Mouse (Mus musculus) testis, adult 2 months (tissue): ENCODE data around the gene Ptrh2.

Experiments
- CTCF ChIP-seq: fragments of 200-500 bp; IDR thresholded peaks from 2 replicates; pipeline ENCODE4 v1.5.1; 2012; ENCODE audit warnings: low read depth, mild to moderate bottlenecking, inconsistent platforms, low read length, moderate library complexity; ENCODE audit not compliant: control insufficient read depth, insufficient read depth, insufficient replicate concordance
- POLR2A ChIP-seq: fragments of 200-500 bp; IDR thresholded peaks from 2 replicates; pipeline ENCODE4 v1.6.1; 2012; ENCODE audit warnings: low read depth, mild to moderate bottlenecking, inconsistent platforms, low read length, moderate library complexity; ENCODE audit not compliant: control insufficient read depth

- TF ChIP-seq POLR2A (no peak), CTCF (no peak)
Measured at GRCm38 (mm10) chr11:86731443-86731842, 47.7 kb downstream of the Ptrh2 start.
